Mouse (Mus musculus): ENCODE results near the gene 1810043G02Rik. TPM values are rescaled to one million over a fixed set of nuclear protein-coding genes. Genes with fewer than 3 reads are reported as not detected.

Gene 1810043G02Rik
- total RNA-seq, 2 experiments from 2014 or later = 37.1 to 44.4 TPM

GRCm38 (mm10) chr10:77975653-77976052 is 2.7 kb upstream of the 1810043G02Rik start:
- no peak for DNase-seq (ENCODE audit: low spot score in 2 of 2)
- no peak overlapping the region for H3K4me3 ChIP-seq
- TF ChIP-seq CTCF (conservative IDR thresholded peaks at IDR 0.05) = no peak
- no peak overlapping the region for H3K27ac ChIP-seq

- no peak for TF ChIP-seq CTCF (conservative IDR thresholded peaks at IDR 0.05)
- H3K27ac ChIP-seq = no peak overlapping the region
- H3K4me3 ChIP-seq = no peak overlapping the region
- no peak for DNase-seq (ENCODE audit: low spot score in 2 of 2)
These were observed 1.7 kb upstream of the 1810043G02Rik start for GRCm38 (mm10) chr10:77976458-77977150.

- no peak overlapping the region for H3K4me3 ChIP-seq
- TF ChIP-seq CTCF (conservative IDR thresholded peaks at IDR 0.05) = peak; percentile 96
- peak; percentile 67 to 85 for DNase-seq (ENCODE audit: low spot score in 2 of 2)
- peak overlapping the region; percentile 71 for H3K27ac ChIP-seq
These were observed 6.3 kb downstream of the 1810043G02Rik start for GRCm38 (mm10) chr10:77984660-77985059.

GRCm38 (mm10) chr10:77985775-77986174 is 7.5 kb downstream of the 1810043G02Rik start:
- TF ChIP-seq CTCF (conservative IDR thresholded peaks at IDR 0.05) = no peak
- DNase-seq (ENCODE audit: low spot score in 2 of 2) = no peak
- H3K4me3 ChIP-seq = no peak overlapping the region
- peak overlapping the region; percentile 71; the same call in 1 of the 2 replicates for H3K27ac ChIP-seq

- no peak overlapping the region for H3K27ac ChIP-seq
- DNase-seq (ENCODE audit: low spot score in 2 of 2) = no peak
- TF ChIP-seq CTCF (conservative IDR thresholded peaks at IDR 0.05) = no peak
- H3K4me3 ChIP-seq = no peak overlapping the region
These were observed 17.3 kb downstream of the 1810043G02Rik start for GRCm38 (mm10) chr10:77995639-77996038.

- no peak for TF ChIP-seq CTCF (conservative IDR thresholded peaks at IDR 0.05)
- Histone ChIP-seq H3K27ac (no peak overlapping the region), H3K4me3 (no peak overlapping the region)
- DNase-seq (ENCODE audit: low spot score in 2 of 2) = no peak
These were observed 21.9 kb downstream of the 1810043G02Rik start for GRCm38 (mm10) chr10:78000200-78000599.

GRCm38 (mm10) chr10:78001796-78002195 is 23.5 kb downstream of the 1810043G02Rik start:
- H3K4me3 ChIP-seq = no peak overlapping the region
- TF ChIP-seq CTCF (conservative IDR thresholded peaks at IDR 0.05) = no peak
- peak; percentile 90 for DNase-seq (ENCODE audit: low spot score in 2 of 2)
- H3K27ac ChIP-seq = peak overlapping the region; percentile 91

- no peak for DNase-seq (ENCODE audit: low spot score in 2 of 2)
- TF ChIP-seq CTCF (conservative IDR thresholded peaks at IDR 0.05) = no peak
- no peak overlapping the region for H3K4me3 ChIP-seq
- peak overlapping the region; percentile 91 for H3K27ac ChIP-seq
These were observed 24.0 kb downstream of the 1810043G02Rik start for GRCm38 (mm10) chr10:78002316-78002715.

GRCm38 (mm10) chr10:78004479-78005100 is 26.3 kb downstream of the 1810043G02Rik start:
- H3K4me3 ChIP-seq = no peak overlapping the region
- H3K27ac ChIP-seq = peak overlapping the region; percentile 91
- peak in 1 of 2 experiments; percentile 33 for DNase-seq (ENCODE audit: low spot score in 2 of 2)
- TF ChIP-seq CTCF (conservative IDR thresholded peaks at IDR 0.05) = no peak

GRCm38 (mm10) chr10:78005791-78006438 is 27.6 kb downstream of the 1810043G02Rik start:
- Histone ChIP-seq H3K4me3 (no peak overlapping the region), H3K27ac (peak overlapping the region; percentile 91)
- DNase-seq (ENCODE audit: low spot score in 2 of 2) = no peak
- TF ChIP-seq CTCF (conservative IDR thresholded peaks at IDR 0.05) = no peak

GRCm38 (mm10) chr10:78007203-78007602 is 28.9 kb downstream of the 1810043G02Rik start:
- no peak for DNase-seq (ENCODE audit: low spot score in 2 of 2)
- peak overlapping the region; percentile 99 for H3K27ac ChIP-seq
- no peak overlapping the region; the same call in 1 of the 2 replicates for H3K4me3 ChIP-seq
- no peak for TF ChIP-seq CTCF (conservative IDR thresholded peaks at IDR 0.05)

GRCm38 (mm10) chr10:78008169-78008568 is 29.8 kb downstream of the 1810043G02Rik start:
- TF ChIP-seq CTCF (conservative IDR thresholded peaks at IDR 0.05) = no peak
- no peak for DNase-seq (ENCODE audit: low spot score in 2 of 2)
- Histone ChIP-seq H3K4me3 (peak overlapping the region; percentile 74), H3K27ac (peak overlapping the region; percentile 99)
